Mouse (Mus musculus): ENCODE results near the gene Rbms1. TPM values are rescaled to one million over a fixed set of nuclear protein-coding genes. Genes with fewer than 3 reads are reported as not detected.
A peak's percentile ranks its signal among the peaks of the same experiment; 100 is the strongest.

Rbms1 gene
- polyA plus RNA-seq, 1 experiment from 2014 or later = 139 TPM

- no peak overlapping the region for H3K4me2 ChIP-seq
Observed at GRCm38 (mm10) chr2:60883931-60884330, 79.1 kb downstream of the Rbms1 start.

GRCm38 (mm10) chr2:60883043-60883365 is 80.0 kb downstream of the Rbms1 start:
- no peaks in the 10 kb centered on the region for H3K9me3 ChIP-seq
- no peak overlapping the region for H3K9ac ChIP-seq
- no peaks in the 10 kb centered on the region for H3K27me3 ChIP-seq
- H3K27ac ChIP-seq = no peak overlapping the region
- H3K4me1 ChIP-seq = peaks cover 51% of the 10 kb centered on the region
- ATAC-seq (ENCODE audit: borderline replicate concordance, extremely low read depth, low FRiP score, low TSS enrichment) = no peak
- no peak overlapping the region for H3K4me2 ChIP-seq
- no peaks in the 10 kb centered on the region for H3K36me3 ChIP-seq
- WGBS = 46% methylated on average over 3 of the region's 3 CpGs
- no peak overlapping the region for H3K4me3 ChIP-seq

More at GRCm38 (mm10) chr2:60883931-60884330, 79.1 kb downstream of the Rbms1 start:
- WGBS = 27% methylated on average over 4 of the region's 4 CpGs
- H3K36me3 ChIP-seq = no peaks in the 10 kb centered on the region
- peak overlapping the region; percentile 53 for H3K27ac ChIP-seq
- H3K9ac ChIP-seq = no peak overlapping the region
- H3K27me3 ChIP-seq = no peaks in the 10 kb centered on the region
- peaks cover 42% of the 10 kb centered on the region for H3K4me1 ChIP-seq
- no peak for ATAC-seq (ENCODE audit: borderline replicate concordance, extremely low read depth, low FRiP score, low TSS enrichment)
- H3K9me3 ChIP-seq = no peaks in the 10 kb centered on the region
- H3K4me3 ChIP-seq = no peak overlapping the region

- WGBS = 42% methylated on average over 5 of the region's 5 CpGs
- Histone ChIP-seq H3K27me3 (no peaks in the 10 kb centered on the region), H3K4me1 (peaks cover 57% of the 10 kb centered on the region)
Observed at GRCm38 (mm10) chr2:60882202-60883042, 80.6 kb downstream of the Rbms1 start.

DNA sequence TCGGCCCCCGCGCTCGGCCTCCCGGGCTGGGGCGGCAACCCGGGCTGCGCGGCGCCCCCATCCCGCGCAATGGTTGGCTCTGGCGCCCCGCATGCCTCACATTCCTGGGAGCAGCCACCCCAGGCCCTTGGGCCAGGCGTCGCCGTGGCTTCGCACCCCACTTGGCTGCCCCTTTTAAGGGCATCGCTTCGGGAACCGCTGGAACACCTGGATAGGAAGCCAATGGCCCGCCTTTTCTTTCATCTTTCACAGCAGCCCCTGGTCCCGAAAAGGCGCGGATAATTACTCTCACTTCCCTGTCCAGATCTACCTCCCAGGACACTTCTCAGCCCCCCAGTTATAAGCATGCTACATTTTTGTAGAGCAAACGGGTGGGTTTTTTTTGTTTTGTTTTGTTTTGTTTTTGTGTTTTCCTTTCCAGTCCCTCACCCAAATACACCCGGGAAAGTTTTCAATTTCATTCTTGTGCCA is 81.4 kb downstream of the Rbms1 start:
- H3K27ac ChIP-seq = peak overlapping the region; percentile 98
- no peaks in the 10 kb centered on the region for H3K9me3 ChIP-seq
- no peaks in the 10 kb centered on the region for H3K27me3 ChIP-seq
- H3K4me1 ChIP-seq = peaks cover 65% of the 10 kb centered on the region
- ATAC-seq (ENCODE audit: borderline replicate concordance, extremely low read depth, low FRiP score, low TSS enrichment) = no peak; the same call in 1 of the 2 replicates
- 3% methylated on average over 26 of the region's 27 CpGs for WGBS
- H3K36me3 ChIP-seq = no peaks in the 10 kb centered on the region
- H3K4me3 ChIP-seq = peak overlapping the region; percentile 99
- peak overlapping the region; percentile 98 for H3K9ac ChIP-seq
- peak overlapping the region; percentile 90 for H3K4me2 ChIP-seq

More at GRCm38 (mm10) chr2:60882202-60883042, 80.6 kb downstream of the Rbms1 start:
- H3K9me3 ChIP-seq = no peaks in the 10 kb centered on the region
- no peak overlapping the region for H3K4me3 ChIP-seq
- H3K27ac ChIP-seq = peak overlapping the region; percentile 98
- no peak for ATAC-seq (ENCODE audit: borderline replicate concordance, extremely low read depth, low FRiP score, low TSS enrichment)
- no peaks in the 10 kb centered on the region for H3K36me3 ChIP-seq
- peak overlapping the region; percentile 90; the same call in 1 of the 2 replicates for H3K4me2 ChIP-seq
- H3K9ac ChIP-seq = no peak overlapping the region

- Histone ChIP-seq H3K4me1 (peaks cover 72% of the 10 kb centered on the region), H3K36me3 (no peaks in the 10 kb centered on the region), H3K27me3 (no peaks in the 10 kb centered on the region), H3K9ac (peak overlapping the region; percentile 98), H3K4me3 (peak overlapping the region; percentile 99), H3K9me3 (no peaks in the 10 kb centered on the region), H3K4me2 (peak overlapping the region; percentile 90), H3K27ac (peak overlapping the region; percentile 98)
- peak; percentile 93 for ATAC-seq (ENCODE audit: borderline replicate concordance, extremely low read depth, low FRiP score, low TSS enrichment)
- under 1% methylated on average over 104 of the region's 104 CpGs for WGBS
Observed at GRCm38 (mm10) chr2:60880789-60881570, 82.0 kb downstream of the Rbms1 start.

DNA sequence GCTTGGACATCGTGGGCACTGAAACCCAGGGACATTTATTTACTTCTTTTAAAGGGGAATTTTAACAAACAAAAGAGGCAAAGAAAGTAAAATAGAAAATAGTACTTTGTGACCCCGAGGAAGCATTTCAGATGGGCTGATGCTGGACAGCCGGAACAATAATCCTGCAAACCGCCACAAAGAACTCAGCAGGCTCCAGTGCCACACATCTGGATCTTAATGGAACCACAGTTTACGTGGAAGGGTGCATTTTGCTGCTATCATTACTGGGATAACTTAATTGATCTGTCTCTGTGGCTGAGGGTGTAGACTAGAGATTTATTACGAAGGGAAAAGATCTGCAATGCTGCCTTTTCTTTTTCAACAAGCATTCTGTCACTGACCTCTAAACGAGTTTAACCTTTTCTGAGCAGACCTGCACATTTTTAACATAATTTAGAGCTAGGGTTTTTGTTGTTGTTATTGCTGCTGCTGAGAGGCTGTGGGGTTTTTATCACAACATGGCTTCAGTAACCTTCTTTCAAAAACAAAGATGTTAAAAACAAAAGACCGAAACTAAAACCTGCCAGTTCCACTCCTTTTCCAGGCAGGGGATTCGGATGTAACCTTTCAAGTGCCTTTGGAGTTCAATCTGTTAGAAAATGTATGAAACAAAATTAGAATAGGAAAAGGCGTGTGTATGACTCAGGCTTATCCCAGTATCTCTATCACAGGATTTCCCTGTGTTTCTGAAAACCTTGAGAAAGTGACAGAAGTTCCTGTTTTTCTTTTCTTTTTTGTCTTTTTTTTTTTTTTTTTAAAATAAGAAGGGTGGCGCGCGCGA is 82.8 kb downstream of the Rbms1 start:
- Histone ChIP-seq H3K9me3 (no peaks in the 10 kb centered on the region), H3K4me2 (peak overlapping the region; percentile 90), H3K4me3 (peak overlapping the region; percentile 99), H3K4me1 (peaks cover 76% of the 10 kb centered on the region), H3K36me3 (no peaks in the 10 kb centered on the region), H3K27me3 (no peaks in the 10 kb centered on the region), H3K27ac (peak overlapping the region; percentile 98), H3K9ac (peak overlapping the region; percentile 98)
- WGBS = 7% methylated on average over 14 of the region's 14 CpGs
- no peak for ATAC-seq (ENCODE audit: borderline replicate concordance, extremely low read depth, low FRiP score, low TSS enrichment)

- H3K9ac ChIP-seq = 0 out of 2 replicates have a peak overlapping the region, but pooled peaks have one; percentile 98
- H3K4me1 ChIP-seq = peaks cover 78% of the 10 kb centered on the region
- no peak for ATAC-seq (ENCODE audit: borderline replicate concordance, extremely low read depth, low FRiP score, low TSS enrichment)
- H3K27ac ChIP-seq = peak overlapping the region; percentile 98
- no peaks in the 10 kb centered on the region for H3K27me3 ChIP-seq
- H3K4me3 ChIP-seq = peak overlapping the region; percentile 99
- 54% methylated on average over 5 of the region's 5 CpGs for WGBS
- H3K4me2 ChIP-seq = peak overlapping the region; percentile 90
- no peaks in the 10 kb centered on the region for H3K9me3 ChIP-seq
- no peaks in the 10 kb centered on the region for H3K36me3 ChIP-seq
Observed at GRCm38 (mm10) chr2:60879141-60879818, 83.7 kb downstream of the Rbms1 start.

- Histone ChIP-seq H3K9ac (no peak overlapping the region), H3K4me2 (peak overlapping the region; percentile 14; the same call in 1 of the 2 replicates)
- 29% methylated on average over 14 of the region's 14 CpGs for WGBS
Observed at GRCm38 (mm10) chr2:60877543-60878386, 85.2 kb downstream of the Rbms1 start.

DNA sequence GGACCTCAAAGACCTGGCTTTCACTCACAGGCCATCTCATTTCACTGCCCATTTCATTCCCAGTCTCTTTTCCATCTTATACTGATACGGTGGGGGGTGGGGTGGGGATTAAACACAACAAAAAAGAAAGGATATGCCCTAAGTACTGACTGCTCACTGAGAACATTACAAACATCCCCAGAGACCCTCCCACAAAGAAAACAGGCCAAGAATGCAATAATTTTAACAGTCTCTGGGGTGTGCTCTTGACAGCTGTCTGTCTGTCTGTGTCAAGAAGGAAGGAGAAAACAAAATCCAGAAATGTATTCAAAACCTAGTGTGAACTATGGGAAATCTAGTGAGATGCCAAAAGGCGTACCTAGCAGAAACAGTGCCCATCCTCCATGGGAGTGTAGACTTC is 86.1 kb downstream of the Rbms1 start:
- Histone ChIP-seq H3K36me3 (no peaks in the 10 kb centered on the region), H3K4me2 (no peak overlapping the region), H3K9ac (no peak overlapping the region), H3K4me1 (peaks cover 84% of the 10 kb centered on the region), H3K27ac (no peak overlapping the region), H3K9me3 (no peaks in the 10 kb centered on the region), H3K4me3 (no peak overlapping the region), H3K27me3 (no peaks in the 10 kb centered on the region)
- WGBS = 58% methylated on average over 2 of the region's 2 CpGs
- no peak for ATAC-seq (ENCODE audit: borderline replicate concordance, extremely low read depth, low FRiP score, low TSS enrichment)

More at GRCm38 (mm10) chr2:60877543-60878386, 85.2 kb downstream of the Rbms1 start:
- Histone ChIP-seq H3K27me3 (no peaks in the 10 kb centered on the region), H3K27ac (no peak overlapping the region), H3K36me3 (no peaks in the 10 kb centered on the region), H3K4me1 (peaks cover 82% of the 10 kb centered on the region), H3K9me3 (no peaks in the 10 kb centered on the region), H3K4me3 (no peak overlapping the region)
- ATAC-seq (ENCODE audit: borderline replicate concordance, extremely low read depth, low FRiP score, low TSS enrichment) = no peak

DNA sequence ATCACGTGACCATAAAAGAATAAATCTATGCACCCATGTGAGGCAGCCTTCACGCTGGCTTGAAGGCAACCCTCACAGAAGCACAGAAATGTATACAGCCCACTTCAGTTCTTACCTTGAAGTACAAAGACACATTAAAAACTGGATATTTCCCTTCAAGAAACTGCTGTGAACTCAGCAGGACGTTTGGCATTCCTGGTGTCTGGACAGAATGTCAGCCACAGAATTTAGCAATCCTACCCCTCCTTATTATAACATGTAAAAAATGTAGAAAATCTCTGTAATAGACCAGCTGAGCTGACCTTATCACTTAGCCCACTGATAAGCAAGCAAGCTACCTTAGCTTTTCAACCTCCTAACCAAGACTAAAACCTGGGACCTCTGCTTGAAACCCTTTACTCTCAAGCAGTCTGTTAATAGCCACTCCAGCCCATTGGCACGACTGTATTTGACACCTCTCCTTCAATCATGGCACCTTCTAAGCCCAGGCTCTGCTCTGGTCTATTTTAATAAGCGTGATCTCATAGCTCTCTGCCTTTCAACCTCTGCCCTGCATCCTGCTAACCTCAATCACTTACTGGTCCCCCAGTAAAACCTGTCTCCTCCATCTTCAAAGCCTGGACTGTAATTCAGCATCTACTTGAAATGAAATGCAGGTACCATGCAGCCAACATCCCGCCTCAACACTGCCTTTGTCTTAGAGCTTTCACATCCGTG is 90.7 kb downstream of the Rbms1 start:
- Histone ChIP-seq H3K9ac (no peak overlapping the region), H3K4me2 (no peak overlapping the region), H3K9me3 (no peaks in the 10 kb centered on the region), H3K4me3 (no peak overlapping the region), H3K36me3 (no peaks in the 10 kb centered on the region), H3K27ac (peak overlapping the region; percentile 2; the same call in 1 of the 2 replicates), H3K27me3 (no peaks in the 10 kb centered on the region), H3K4me1 (peaks cover 86% of the 10 kb centered on the region)
- ATAC-seq (ENCODE audit: borderline replicate concordance, extremely low read depth, low FRiP score, low TSS enrichment) = no peak
- 42% methylated on average over 7 of the region's 7 CpGs for WGBS
